Mouse (Mus musculus) midbrain, postnatal 0 days (tissue): ENCODE results near the gene Mrps6. TPM values are rescaled to one million over a fixed set of nuclear protein-coding genes. Genes with fewer than 3 reads are reported as not detected.

ENCODE experiments used
- ATAC-seq: fragments of 200-750 bp; cut with Nextera tagmentation; 2 replicates; pipeline ENCODE4 v1.8.0; 2017; ENCODE audit warnings: moderate number of reproducible peaks, mild to moderate bottlenecking, moderate TSS enrichment, moderate library complexity; ENCODE audit not compliant: low FRiP score
- DNase-seq: peaks from one replicate; pipeline ENCODE4 v3.0.0-alpha.2; 2015; ENCODE audit warnings: low spot score
- H3K27ac ChIP-seq: fragments of 300-500 bp; sonication (generic); 2 replicates; pipeline ENCODE4 v1.5.1; 2014; ENCODE audit warnings: low read depth, mild to moderate bottlenecking, low read length, mixed read lengths
- H3K27me3 ChIP-seq: fragments of 300-500 bp; sonication (generic); 2 replicates; pipeline ENCODE4 v1.6.1; 2014; ENCODE audit warnings: low read length, control low read depth, mixed read lengths; ENCODE audit not compliant: insufficient read depth
- H3K36me3 ChIP-seq: fragments of 300-500 bp; sonication (generic); 2 replicates; pipeline ENCODE4 v1.6.1; 2014; ENCODE audit warnings: low read length, control low read depth, mixed read lengths; ENCODE audit not compliant: insufficient read depth
- H3K4me1 ChIP-seq: fragments of 300-500 bp; sonication (generic); 2 replicates; pipeline ENCODE4 v1.6.1; 2014; ENCODE audit warnings: mild to moderate bottlenecking, control low read depth, antibody characterized with exemption, low read length, mixed read lengths; ENCODE audit not compliant: insufficient read depth
- H3K4me2 ChIP-seq: fragments of 300-500 bp; sonication (generic); 2 replicates; pipeline ENCODE4 v1.6.1; 2014; ENCODE audit warnings: low read depth, mild to moderate bottlenecking, low read length, mixed read lengths; ENCODE audit not compliant: poor library complexity, severe bottlenecking
- H3K4me3 ChIP-seq: fragments of 300-500 bp; sonication (generic); 2 replicates; pipeline ENCODE4 v1.5.1; 2014; ENCODE audit warnings: low read depth, mild to moderate bottlenecking, low read length, moderate library complexity
- H3K9ac ChIP-seq: fragments of 300-500 bp; sonication (generic); replicated peaks from 2 replicates; pipeline ENCODE4 v1.6.1; 2014; ENCODE audit warnings: mild to moderate bottlenecking, low read length, moderate library complexity, mixed read lengths; ENCODE audit not compliant: poor library complexity, severe bottlenecking
- H3K9me3 ChIP-seq: fragments of 300-500 bp; sonication (generic); 2 replicates; pipeline ENCODE4 v1.6.1; 2016; ENCODE audit warnings: low read length, control low read depth
- CTCF ChIP-seq: IDR thresholded peaks from 2 replicates; pipeline ENCODE4 v1.5.1; 2016; ENCODE audit warnings: antibody characterized with exemption, mild to moderate bottlenecking
- WGBS: fragments of 180-500 bp; shearing (Covaris S2); extraction: QIAGEN DNeasy Blood & Tissue Kit; methylation state at CpG from one replicate; pipeline ENCODE4 v1.1.7; 2014; 5-methylcytosine and 5-hydroxymethylcytosine counted together
- polyA plus RNA-seq: library from polyadenylated mRNA; unstranded; fragments of >200 nt; fragmentation: Nextera tagmentation; extraction: Ambion mirVana; gene quantifications from 2 replicates; pipeline ENCODE4 v1.2.1, GENCODE M21; 2015
- total RNA-seq: library from RNA; depleted of rRNA; stranded (reverse); fragments of >200 nt; gene quantifications from 2 replicates; pipeline ENCODE4 v1.2.3, GENCODE M21; 2014

Mrps6 gene
- total and polyA plus RNA-seq, 2 experiments from 2014 or later: 38.7 to 148 TPM

DNA sequence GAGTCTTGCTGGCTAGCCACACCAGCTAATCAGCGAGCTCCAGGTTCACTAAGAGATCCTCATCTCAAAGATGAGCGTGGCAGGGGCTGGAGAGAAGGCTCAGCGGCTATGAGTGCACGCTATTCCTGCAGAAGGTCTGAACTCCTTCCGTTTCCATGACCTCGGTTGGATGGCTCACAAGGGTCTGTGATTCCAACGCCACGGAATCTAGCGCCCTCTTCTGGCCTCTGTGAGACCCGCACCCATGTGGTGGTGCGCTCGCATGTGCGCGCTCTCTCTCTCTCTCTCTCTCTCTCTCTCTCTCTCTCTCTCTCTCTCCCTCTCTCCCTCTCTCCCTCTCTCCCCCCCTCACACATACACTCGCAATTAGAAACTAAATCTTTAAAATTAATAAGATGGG, 78.2 kb downstream of the Mrps6 start:
- Histone ChIP-seq H3K9ac (no peak overlapping the region), H3K27ac (no peak overlapping the region), H3K27me3 (no peaks in the 10 kb centered on the region), H3K4me1 (peaks cover 6% of the 10 kb centered on the region; the same call in 1 of the 2 replicates), H3K4me2 (no peak overlapping the region), H3K36me3 (no peaks in the 10 kb centered on the region), H3K9me3 (no peaks in the 10 kb centered on the region), H3K4me3 (no peak overlapping the region)
- no peak for ATAC-seq
- WGBS: 89% methylated on average over 15 of the region's 15 CpGs
- no peak for DNase-seq
- TF ChIP-seq CTCF: peak; percentile 25; the same call in 1 of the 2 replicates

GRCm38 (mm10) chr16:92139386-92140261, 81.6 kb downstream of the Mrps6 start:
- ATAC-seq (no peak), DNase-seq (peak; percentile 27)
- H3K9me3 ChIP-seq: no peaks in the 10 kb centered on the region
- H3K9ac ChIP-seq: no peak overlapping the region
- no peaks in the 10 kb centered on the region for H3K36me3 ChIP-seq
- H3K27me3 ChIP-seq: no peaks in the 10 kb centered on the region
- H3K4me2 ChIP-seq: no peak overlapping the region
- H3K27ac ChIP-seq: peak overlapping the region; percentile 1; the same call in 1 of the 2 replicates
- 26% methylated on average over 15 of the region's 15 CpGs for WGBS
- H3K4me1 ChIP-seq: peaks cover 6% of the 10 kb centered on the region; the same call in 1 of the 2 replicates
- H3K4me3 ChIP-seq: no peak overlapping the region
- no peak for TF ChIP-seq CTCF

- no peaks in the 10 kb centered on the region for H3K36me3 ChIP-seq
- no peak overlapping the region for H3K4me3 ChIP-seq
- ATAC-seq (no peak), DNase-seq (no peak)
- WGBS: 60% methylated on average over 9 of the region's 9 CpGs
- peaks cover 6% of the 10 kb centered on the region; the same call in 1 of the 2 replicates for H3K4me1 ChIP-seq
- no peaks in the 10 kb centered on the region for H3K9me3 ChIP-seq
- TF ChIP-seq CTCF: no peak
- H3K9ac ChIP-seq: no peak overlapping the region
- H3K27ac ChIP-seq: no peak overlapping the region
- H3K27me3 ChIP-seq: no peaks in the 10 kb centered on the region
- H3K4me2 ChIP-seq: no peak overlapping the region
Observed at GRCm38 (mm10) chr16:92140328-92140727, 82.3 kb downstream of the Mrps6 start.

DNA sequence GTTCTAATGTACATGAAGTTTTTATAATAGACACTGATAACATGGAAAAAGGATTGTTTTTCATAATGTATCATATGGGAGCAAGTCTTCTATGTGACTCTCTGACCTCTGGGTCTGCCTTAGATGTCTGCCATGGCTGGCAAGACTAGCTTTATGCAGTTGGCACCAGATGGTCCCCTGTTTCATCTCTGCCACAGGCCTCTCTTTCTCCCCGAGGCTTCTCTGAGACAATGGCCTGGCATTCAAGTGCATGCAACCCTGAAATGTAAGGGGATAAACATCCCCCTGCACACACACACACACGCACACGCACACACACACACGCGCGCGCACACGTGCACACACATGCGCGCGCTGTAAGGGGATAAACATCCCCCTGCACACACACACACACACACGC, 83.0 kb downstream of the Mrps6 start:
- H3K4me2 ChIP-seq: no peak overlapping the region
- H3K27me3 ChIP-seq: no peaks in the 10 kb centered on the region
- no peak for TF ChIP-seq CTCF
- whole genome bisulfite sequencing: 85% methylated on average over 12 of the region's 12 CpGs
- no peak overlapping the region for H3K9ac ChIP-seq
- no peaks in the 10 kb centered on the region for H3K36me3 ChIP-seq
- ATAC-seq (no peak), DNase-seq (peak; percentile 32)
- H3K9me3 ChIP-seq: no peaks in the 10 kb centered on the region
- H3K27ac ChIP-seq: no peak overlapping the region
- H3K4me3 ChIP-seq: no peak overlapping the region
- peaks cover 6% of the 10 kb centered on the region; the same call in 1 of the 2 replicates for H3K4me1 ChIP-seq

DNA sequence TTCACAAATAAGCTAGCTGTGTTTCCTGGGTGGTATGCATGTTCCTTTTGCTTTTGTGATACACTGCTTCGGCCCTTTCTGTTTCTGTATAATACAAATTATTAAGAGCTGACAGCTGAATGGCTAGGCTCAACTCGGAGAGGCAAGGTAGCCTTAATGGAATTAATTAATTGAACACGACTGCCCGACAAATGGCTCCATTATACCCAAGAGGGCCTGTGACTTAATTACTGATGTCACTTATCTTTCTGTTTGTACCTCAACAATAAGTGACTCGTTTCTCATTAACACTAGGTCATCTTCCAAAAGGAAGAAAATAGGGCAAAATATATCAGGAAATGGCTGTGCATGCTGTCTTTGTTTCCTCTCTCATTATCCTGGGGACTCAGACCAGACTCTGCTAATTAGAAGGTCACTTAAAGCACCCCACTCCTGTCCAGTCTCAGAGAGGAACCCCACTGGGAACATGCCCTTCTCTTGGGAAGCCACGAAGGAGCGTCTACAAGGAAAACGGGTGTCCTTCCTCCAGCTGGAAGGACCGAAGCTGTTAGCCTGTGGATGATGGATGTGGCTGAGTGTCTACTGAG, 84.4 kb downstream of the Mrps6 start:
- TF ChIP-seq CTCF: no peak
- peak; percentile 24 for DNase-seq
- Histone ChIP-seq H3K4me2 (no peak overlapping the region), H3K9ac (no peak overlapping the region), H3K9me3 (no peaks in the 10 kb centered on the region), H3K36me3 (no peaks in the 10 kb centered on the region), H3K27me3 (no peaks in the 10 kb centered on the region), H3K4me3 (no peak overlapping the region), H3K27ac (no peak overlapping the region), H3K4me1 (peaks cover 6% of the 10 kb centered on the region; the same call in 1 of the 2 replicates)
- ATAC-seq: no peak
- 49% methylated on average over 9 of the region's 9 CpGs for WGBS
